Mouse (Mus musculus): Measurements from ENCODE around the gene Uevld. TPM values are rescaled to one million over a fixed set of nuclear protein-coding genes. Genes with fewer than 3 reads are reported as not detected.
A peak's percentile ranks its signal among the peaks of the same experiment; 100 is the strongest.

The Uevld gene
- polyA plus RNA-seq, 1 experiment from 2014 or later = 13.0 TPM

- H3K36me3 ChIP-seq = no peaks in the 10 kb centered on the region
- ATAC-seq (ENCODE audit: insufficient number of reproducible peaks, insufficient read depth, low FRiP score, low TSS enrichment) = 0 out of 2 replicates have a peak, but pooled peaks have one; percentile 43
- no peak overlapping the region for H3K4me3 ChIP-seq
- no peaks in the 10 kb centered on the region for H3K9me3 ChIP-seq
- H3K4me2 ChIP-seq (replicated peaks) = no peak overlapping the region
- 0 out of 2 replicates have a peak, but pooled peaks cover 3% of the 10 kb centered on the region for H3K4me1 ChIP-seq
- no peak overlapping the region for H3K27ac ChIP-seq
- H3K9ac ChIP-seq = no peak overlapping the region
- WGBS = 0% methylated on average over 9 of the region's 9 CpGs
- peaks cover 4% of the 10 kb centered on the region; the same call in 1 of the 2 replicates for H3K27me3 ChIP-seq
Measured at GRCm38 (mm10) chr7:46962806-46963618, 4.7 kb upstream of the Uevld start.

GRCm38 (mm10) chr7:46962132-46962531 is 3.8 kb upstream of the Uevld start:
- no peak overlapping the region for H3K27ac ChIP-seq
- H3K27me3 ChIP-seq = peaks cover 4% of the 10 kb centered on the region; the same call in 1 of the 2 replicates
- H3K4me3 ChIP-seq = no peak overlapping the region
- no peaks in the 10 kb centered on the region for H3K36me3 ChIP-seq
- no peak for ATAC-seq (ENCODE audit: insufficient number of reproducible peaks, insufficient read depth, low FRiP score, low TSS enrichment)
- peaks cover 7% of the 10 kb centered on the region; the same call in 1 of the 2 replicates for H3K4me1 ChIP-seq
- H3K4me2 ChIP-seq (replicated peaks) = no peak overlapping the region
- H3K9ac ChIP-seq = no peak overlapping the region
- no peaks in the 10 kb centered on the region for H3K9me3 ChIP-seq

GRCm38 (mm10) chr7:46960991-46961390 is 2.7 kb upstream of the Uevld start:
- H3K4me1 ChIP-seq = peaks cover 7% of the 10 kb centered on the region; the same call in 1 of the 2 replicates
- H3K4me3 ChIP-seq = no peak overlapping the region
- no peaks in the 10 kb centered on the region for H3K36me3 ChIP-seq
- no peak overlapping the region for H3K9ac ChIP-seq
- 56% methylated on average over 3 of the region's 3 CpGs for WGBS
- no peak for ATAC-seq (ENCODE audit: insufficient number of reproducible peaks, insufficient read depth, low FRiP score, low TSS enrichment)
- H3K4me2 ChIP-seq (replicated peaks) = no peak overlapping the region
- H3K27me3 ChIP-seq = peaks cover 4% of the 10 kb centered on the region; the same call in 1 of the 2 replicates
- no peaks in the 10 kb centered on the region for H3K9me3 ChIP-seq
- H3K27ac ChIP-seq = no peak overlapping the region

GRCm38 (mm10) chr7:46958853-46959252 is 526 bp upstream of the Uevld start:
- Histone ChIP-seq H3K27ac (no peak overlapping the region), H3K9ac (peak overlapping the region; percentile 78), H3K36me3 (peaks cover 16% of the 10 kb centered on the region), H3K4me3 (peak overlapping the region; percentile 80), H3K27me3 (peaks cover 4% of the 10 kb centered on the region; the same call in 1 of the 2 replicates), H3K9me3 (no peaks in the 10 kb centered on the region), H3K4me2 (replicated peaks) (peak overlapping the region; percentile 78), H3K4me1 (peaks cover 7% of the 10 kb centered on the region; the same call in 1 of the 2 replicates)
- 21% methylated on average over 9 of the region's 9 CpGs for WGBS
- no peak for ATAC-seq (ENCODE audit: insufficient number of reproducible peaks, insufficient read depth, low FRiP score, low TSS enrichment)

GRCm38 (mm10) chr7:46935847-46936246 is 22.5 kb downstream of the Uevld start:
- H3K27me3 ChIP-seq = no peaks in the 10 kb centered on the region
- no peak for ATAC-seq (ENCODE audit: insufficient number of reproducible peaks, insufficient read depth, low FRiP score, low TSS enrichment)
- H3K27ac ChIP-seq = no peak overlapping the region
- WGBS = 59% methylated on average over 4 of the region's 4 CpGs
- no peak overlapping the region for H3K4me3 ChIP-seq
- H3K4me2 ChIP-seq (replicated peaks) = no peak overlapping the region
- no peak overlapping the region for H3K9ac ChIP-seq
- no peaks in the 10 kb centered on the region for H3K9me3 ChIP-seq
- H3K4me1 ChIP-seq = no peaks in the 10 kb centered on the region
- H3K36me3 ChIP-seq = peaks cover 50% of the 10 kb centered on the region

GRCm38 (mm10) chr7:46934788-46935187 is 23.5 kb downstream of the Uevld start:
- Histone ChIP-seq H3K27me3 (no peaks in the 10 kb centered on the region), H3K4me1 (no peaks in the 10 kb centered on the region), H3K36me3 (peaks cover 48% of the 10 kb centered on the region), H3K4me2 (replicated peaks) (no peak overlapping the region), H3K27ac (no peak overlapping the region), H3K9ac (no peak overlapping the region), H3K4me3 (no peak overlapping the region), H3K9me3 (no peaks in the 10 kb centered on the region)
- no peak for ATAC-seq (ENCODE audit: insufficient number of reproducible peaks, insufficient read depth, low FRiP score, low TSS enrichment)
- 86% methylated on average over 8 of the region's 8 CpGs for WGBS

GRCm38 (mm10) chr7:46931370-46931769 is 27.0 kb downstream of the Uevld start:
- H3K4me3 ChIP-seq = no peak overlapping the region
- H3K36me3 ChIP-seq = peaks cover 24% of the 10 kb centered on the region
- ATAC-seq (ENCODE audit: insufficient number of reproducible peaks, insufficient read depth, low FRiP score, low TSS enrichment) = no peak
- no peak overlapping the region for H3K27ac ChIP-seq
- H3K9ac ChIP-seq = no peak overlapping the region
- WGBS = 94% methylated on average over 3 of the region's 3 CpGs
- no peaks in the 10 kb centered on the region for H3K9me3 ChIP-seq
- H3K4me2 ChIP-seq (replicated peaks) = no peak overlapping the region
- H3K4me1 ChIP-seq = no peaks in the 10 kb centered on the region
- no peaks in the 10 kb centered on the region for H3K27me3 ChIP-seq

GRCm38 (mm10) chr7:46928291-46928690 is 30.0 kb downstream of the Uevld start:
- H3K9ac ChIP-seq = no peak overlapping the region
- H3K4me3 ChIP-seq = no peak overlapping the region
- no peak for ATAC-seq (ENCODE audit: insufficient number of reproducible peaks, insufficient read depth, low FRiP score, low TSS enrichment)
- 93% methylated on average over 5 of the region's 5 CpGs for WGBS
- H3K27ac ChIP-seq = no peak overlapping the region
- H3K27me3 ChIP-seq = no peaks in the 10 kb centered on the region
- no peaks in the 10 kb centered on the region for H3K9me3 ChIP-seq
- H3K36me3 ChIP-seq = peaks cover 17% of the 10 kb centered on the region
- no peak overlapping the region for H3K4me2 ChIP-seq (replicated peaks)
- no peaks in the 10 kb centered on the region for H3K4me1 ChIP-seq

- H3K9me3 ChIP-seq = no peaks in the 10 kb centered on the region
- peaks cover 7% of the 10 kb centered on the region; the same call in 1 of the 2 replicates for H3K36me3 ChIP-seq
- no peaks in the 10 kb centered on the region for H3K27me3 ChIP-seq
- 81% methylated on average over 4 of the region's 4 CpGs for WGBS
- no peak overlapping the region for H3K4me2 ChIP-seq (replicated peaks)
- no peak overlapping the region for H3K4me3 ChIP-seq
- H3K9ac ChIP-seq = no peak overlapping the region
- ATAC-seq (ENCODE audit: insufficient number of reproducible peaks, insufficient read depth, low FRiP score, low TSS enrichment) = no peak
- H3K4me1 ChIP-seq = peaks cover 14% of the 10 kb centered on the region
- H3K27ac ChIP-seq = no peak overlapping the region
Measured at GRCm38 (mm10) chr7:46922075-46922474, 36.3 kb downstream of the Uevld start.

GRCm38 (mm10) chr7:46919551-46920176 is 38.7 kb downstream of the Uevld start, which contains the start of gene Tsg101:
Gene Tsg101, minus strand, starts transcription at chr7:46919969.
- Histone ChIP-seq H3K4me2 (replicated peaks) (peak within 1 kb of the TSS; percentile 49), H3K9me3 (no peaks in the 10 kb centered on the region), H3K27me3 (no peaks in the 10 kb centered on the region), H3K4me1 (peaks cover 15% of the 10 kb centered on the region), H3K4me3 (peak within 1 kb of the TSS; percentile 94), H3K36me3 (peaks cover 15% of the 10 kb centered on the region), H3K27ac (peak within 1 kb of the TSS; percentile 96), H3K9ac (peak within 1 kb of the TSS; percentile 96)
- peak; percentile 93 for ATAC-seq (ENCODE audit: insufficient number of reproducible peaks, insufficient read depth, low FRiP score, low TSS enrichment)
- WGBS = under 1% methylated on average over 75 of the region's 75 CpGs

- Histone ChIP-seq H3K36me3 (peaks cover 15% of the 10 kb centered on the region), H3K27ac (peak overlapping the region; percentile 96; the same call in 1 of the 2 replicates), H3K4me2 (replicated peaks) (peak overlapping the region; percentile 49), H3K9ac (peak overlapping the region; percentile 96), H3K9me3 (no peaks in the 10 kb centered on the region), H3K4me3 (peak overlapping the region; percentile 94), H3K27me3 (no peaks in the 10 kb centered on the region), H3K4me1 (peaks cover 15% of the 10 kb centered on the region)
- 17% methylated on average over 13 of the region's 13 CpGs for WGBS
- ATAC-seq (ENCODE audit: insufficient number of reproducible peaks, insufficient read depth, low FRiP score, low TSS enrichment) = no peak
Measured at GRCm38 (mm10) chr7:46918678-46919371, 39.5 kb downstream of the Uevld start.

All from embryonic facial prominence, embryonic 12.5 days (tissue).